Mouse (Mus musculus) MEL (cell line): ENCODE results near the gene Gm11627. TPM values are rescaled to one million over a fixed set of nuclear protein-coding genes. Genes with fewer than 3 reads are reported as not detected.

ENCODE experiments used
- DNase-seq: peaks from one replicate; pipeline ENCODE4 v3.0.0; 2011; ENCODE audit warnings: low read depth, low spot score
- H3K27ac ChIP-seq: 2 replicates; pipeline ENCODE4 v1.5.1; 2012; ENCODE audit warnings: low read depth, mild to moderate bottlenecking, control low read depth, low read length, moderate library complexity; ENCODE audit not compliant: control insufficient read depth
- H3K27me3 ChIP-seq, 2 experiments: fragments of 150-350 bp in 1 of 2; sonication (generic) in 1 of 2; 2 replicates each; pipeline ENCODE4 v1.6.1; 2012; ENCODE audit warnings: low read length in 2 of 2, mild to moderate bottlenecking in 2 of 2, improper control_type of control experiment in 1 of 2, moderate library complexity in 1 of 2; ENCODE audit not compliant: insufficient read depth in 2 of 2, control insufficient read depth in 1 of 2
- H3K36me3 ChIP-seq, 2 experiments: 2 replicates each; pipeline ENCODE4 v1.6.1; 2012 to 2014; ENCODE audit warnings: low read length in 2 of 2, improper control_type of control experiment in 1 of 2, inconsistent platforms in 1 of 2, mild to moderate bottlenecking in 1 of 2; ENCODE audit not compliant: insufficient read depth in 2 of 2, control insufficient read depth in 1 of 2
- H3K4me1 ChIP-seq, 2 experiments: fragments of 150-350 bp in 1 of 2; sonication (generic) in 1 of 2; 2 replicates each; pipeline ENCODE4 v1.6.1; 2012; ENCODE audit warnings: low read length in 2 of 2, improper control_type of control experiment in 1 of 2, mild to moderate bottlenecking in 1 of 2; ENCODE audit not compliant: insufficient read depth in 2 of 2, control insufficient read depth in 1 of 2
- H3K4me3 ChIP-seq, 2 experiments: fragments of 150-350 bp in 1 of 2; sonication (generic) in 1 of 2; 2 replicates each; pipeline ENCODE4 v1.5.1; 2012; ENCODE audit warnings: low read depth in 2 of 2, low read length in 2 of 2, mild to moderate bottlenecking in 2 of 2, moderate library complexity in 2 of 2, control low read depth in 1 of 2, improper control_type of control experiment in 1 of 2; ENCODE audit not compliant: control insufficient read depth in 1 of 2, insufficient read depth in 1 of 2
- H3K79me2 ChIP-seq: 2 replicates; pipeline ENCODE4 v1.6.1; 2012; ENCODE audit warnings: mild to moderate bottlenecking, low read length, moderate library complexity; ENCODE audit not compliant: control insufficient read depth, poor library complexity, insufficient read depth
- H3K9ac ChIP-seq: 2 replicates; pipeline ENCODE4 v1.6.1; 2012; ENCODE audit warnings: low read depth, mild to moderate bottlenecking, control low read depth, low read length, moderate library complexity; ENCODE audit not compliant: control insufficient read depth, poor library complexity, severe bottlenecking
- H3K9me3 ChIP-seq: fragments of 150-350 bp; sonication (generic); replicated peaks from 2 replicates; pipeline ENCODE4 v1.6.1; 2012; ENCODE audit warnings: mild to moderate bottlenecking, low read length, improper control_type of control experiment, moderate library complexity; ENCODE audit not compliant: insufficient read depth
- BHLHE40 ChIP-seq: IDR thresholded peaks from 2 replicates; pipeline ENCODE4 v1.6.1; 2012; ENCODE audit warnings: low read depth, mild to moderate bottlenecking, inconsistent platforms, low read length, improper control_type of control experiment, borderline replicate concordance
- CHD2 ChIP-seq: IDR thresholded peaks from 2 replicates; pipeline ENCODE4 v1.6.1; 2011; ENCODE audit warnings: low read length, improper control_type of control experiment
- E2F4 ChIP-seq: IDR thresholded peaks from 2 replicates; pipeline ENCODE4 v1.6.1; 2011; ENCODE audit warnings: low read depth, low read length, improper control_type of control experiment, borderline replicate concordance
- ELF1 ChIP-seq: IDR thresholded peaks from 2 replicates; pipeline ENCODE4 v1.6.1; 2014; ENCODE audit warnings: low read depth, mild to moderate bottlenecking, inconsistent platforms, low read length, improper control_type of control experiment, moderate library complexity
- EP300 ChIP-seq, 2 experiments: IDR thresholded peaks; 2 replicates each; pipeline ENCODE4 v1.6.1; 2011; ENCODE audit warnings: improper control_type of control experiment in 2 of 2, low read length in 2 of 2, low read depth in 1 of 2, mild to moderate bottlenecking in 1 of 2
- ETS1 ChIP-seq: IDR thresholded peaks from 2 replicates; pipeline ENCODE4 v1.6.1; 2012; ENCODE audit warnings: low read depth, mild to moderate bottlenecking, inconsistent platforms, low read length, improper control_type of control experiment, moderate library complexity
- GABPA ChIP-seq: IDR thresholded peaks from 2 replicates; pipeline ENCODE4 v1.6.1; 2012; ENCODE audit warnings: low read depth, mild to moderate bottlenecking, inconsistent platforms, low read length, improper control_type of control experiment, moderate library complexity
- JUND ChIP-seq: IDR thresholded peaks from 2 replicates; pipeline ENCODE4 v1.6.1; 2011; ENCODE audit warnings: low read depth, mild to moderate bottlenecking, improper control_type of control experiment, low read length
- KAT2A ChIP-seq: conservative IDR thresholded peaks from 2 replicates; pipeline ENCODE4 v1.6.1; 2012; ENCODE audit warnings: low read depth, low read length, improper control_type of control experiment, inconsistent platforms
- MAFK ChIP-seq: IDR thresholded peaks from 2 replicates; pipeline ENCODE4 v1.6.1; 2011; ENCODE audit warnings: low read depth, mild to moderate bottlenecking, low read length, improper control_type of control experiment, borderline replicate concordance
- MEF2A ChIP-seq: IDR thresholded peaks from 2 replicates; pipeline ENCODE4 v1.6.1; 2014; ENCODE audit warnings: low read depth, mild to moderate bottlenecking, inconsistent platforms, low read length, improper control_type of control experiment; ENCODE audit not compliant: poor library complexity, insufficient replicate concordance, severe bottlenecking; ENCODE audit errors: extremely low read depth
- MYB ChIP-seq: IDR thresholded peaks from 2 replicates; pipeline ENCODE4 v1.6.1; 2011; ENCODE audit warnings: mild to moderate bottlenecking, low read depth, low read length, improper control_type of control experiment
- MYC ChIP-seq: IDR thresholded peaks from 2 replicates; pipeline ENCODE4 v1.6.1; 2011; ENCODE audit warnings: low read depth, mild to moderate bottlenecking, low read length, improper control_type of control experiment, moderate library complexity
- POLR2A ChIP-seq, 2 experiments: IDR thresholded peaks; 2 replicates each; pipeline ENCODE4 v1.6.1; 2011 to 2012; ENCODE audit warnings: low read length in 2 of 2, mild to moderate bottlenecking in 2 of 2, control low read depth in 1 of 2, improper control_type of control experiment in 1 of 2, low read depth in 1 of 2, moderate library complexity in 1 of 2; ENCODE audit not compliant: control insufficient read depth in 1 of 2, insufficient read depth in 1 of 2, poor library complexity in 1 of 2
- RAD21 ChIP-seq: IDR thresholded peaks from 2 replicates; pipeline ENCODE4 v1.6.1; 2011; ENCODE audit warnings: mild to moderate bottlenecking, low read depth, low read length, improper control_type of control experiment
- TAL1 ChIP-seq: IDR thresholded peaks from 2 replicates; pipeline ENCODE4 v1.6.1; 2012; ENCODE audit warnings: mild to moderate bottlenecking, inconsistent platforms, low read length, moderate library complexity, mixed read lengths
- TBP ChIP-seq: IDR thresholded peaks from 2 replicates; pipeline ENCODE4 v1.8.0; 2011; ENCODE audit warnings: low read depth, low read length, improper control_type of control experiment
- TCF12 ChIP-seq: IDR thresholded peaks from 2 replicates; pipeline ENCODE4 v1.6.1; 2014; ENCODE audit warnings: low read depth, mild to moderate bottlenecking, inconsistent platforms, low read length, improper control_type of control experiment, moderate library complexity
- USF1 ChIP-seq: IDR thresholded peaks from 2 replicates; pipeline ENCODE4 v1.6.1; 2014; ENCODE audit warnings: low read depth, mild to moderate bottlenecking, inconsistent platforms, low read length, improper control_type of control experiment, moderate library complexity
- ZKSCAN1 ChIP-seq: IDR thresholded peaks from 2 replicates; pipeline ENCODE4 v1.6.1; 2012; ENCODE audit warnings: low read depth, mild to moderate bottlenecking, inconsistent platforms, low read length, improper control_type of control experiment, moderate library complexity
- ZMIZ1 ChIP-seq: IDR thresholded peaks from 2 replicates; pipeline ENCODE4 v1.6.1; 2012; ENCODE audit warnings: low read depth, mild to moderate bottlenecking, inconsistent platforms, low read length, improper control_type of control experiment, moderate library complexity
- polyA plus RNA-seq, 2 experiments: library from polyadenylated mRNA; stranded (reverse) in 1 of 2; unstranded in 1 of 2; fragments of >175 nt in 1 of 2; fragments of >200 nt in 1 of 2; gene quantifications; 2 replicates each; pipeline versions ENCODE4 v1.2.1 to v1.2.4; 2012; ENCODE audit warnings: low replicate concordance in 2 of 2, low read depth in 1 of 2; ENCODE audit not compliant: insufficient read length in 2 of 2, insufficient read depth in 1 of 2, missing spikeins in 1 of 2
- total RNA-seq: library from RNA; depleted of rRNA; stranded (reverse); fragments of 300-350 nt; gene quantifications from 2 replicates; pipeline ENCODE4 v1.2.3, GENCODE M21; 2012

Gene Gm11627
- total and polyA plus RNA-seq, 3 experiments: 0.13 to 0.35 TPM; not detected in 1

GRCm38 (mm10) chr11:102605553-102606416 lies 26.5 kb upstream of the Gm11627 start:
- Histone ChIP-seq H3K4me3 (no peak overlapping the region), H3K27me3 (peaks cover 0 to 9% of the 10 kb centered on the region in 2 experiments; a peak in 3 of 4 replicates), H3K27ac (no peak overlapping the region)

GRCm38 (mm10) chr11:102604777-102605552 lies 25.7 kb upstream of the Gm11627 start:
- no peak for DNase-seq
- no peak overlapping the region for H3K9ac ChIP-seq
- TF ChIP-seq TAL1 (no peak), TBP (no peak), JUND (no peak), MEF2A (no peak), MAFK (no peak), KAT2A (no peak), USF1 (no peak), POLR2A (IDR thresholded peaks at IDR 0.05; ENCODE audit: control insufficient read depth in 1 of 2, insufficient read depth in 1 of 2, low read depth in 1 of 2, low read length in 2 of 2, poor library complexity in 1 of 2) (no peak), ZKSCAN1 (no peak)
- TF ChIP-seq, all 39 proteins: peak for 0
- H3K4me1 ChIP-seq: no peaks in the 10 kb centered on the region
- no peak overlapping the region for H3K4me3 ChIP-seq
- H3K36me3 ChIP-seq: no peaks in the 10 kb centered on the region
- no peaks in the 10 kb centered on the region for H3K9me3 ChIP-seq
- H3K79me2 ChIP-seq: no peaks in the 10 kb centered on the region
- no peak overlapping the region for H3K27ac ChIP-seq
- H3K27me3 ChIP-seq: peaks cover 0 to 5% of the 10 kb centered on the region in 2 experiments; a peak in 3 of 4 replicates

More at GRCm38 (mm10) chr11:102605553-102606416, 26.5 kb upstream of the Gm11627 start:
- Histone ChIP-seq H3K9ac (no peak overlapping the region), H3K79me2 (no peaks in the 10 kb centered on the region), H3K36me3 (no peaks in the 10 kb centered on the region), H3K4me1 (no peaks in the 10 kb centered on the region), H3K9me3 (no peaks in the 10 kb centered on the region)
- TF ChIP-seq CHD2: no peak
- DNase-seq: no peak

GRCm38 (mm10) chr11:102604010-102604584 lies 24.8 kb upstream of the Gm11627 start, which contains the start of gene Fzd2:
Fzd2 (plus strand) TSS chr11:102604396.
- Histone ChIP-seq H3K9me3 (no peaks in the 10 kb centered on the region), H3K9ac (no peak within 1 kb of the TSS), H3K79me2 (no peaks in the 10 kb centered on the region), H3K27ac (no peak within 1 kb of the TSS), H3K27me3 (peaks cover 0 to 3% of the 10 kb centered on the region in 2 experiments; a peak in 3 of 4 replicates), H3K36me3 (no peaks in the 10 kb centered on the region), H3K4me1 (no peaks in the 10 kb centered on the region), H3K4me3 (no peak within 1 kb of the TSS)
- DNase-seq: no peak
- no peak for TF ChIP-seq MYC
- no peak for TF ChIP-seq MYB
- no peak for TF ChIP-seq POLR2A (IDR thresholded peaks at IDR 0.05; ENCODE audit: control insufficient read depth in 1 of 2, insufficient read depth in 1 of 2, low read depth in 1 of 2, low read length in 2 of 2, poor library complexity in 1 of 2)
- no peak for TF ChIP-seq GABPA
- TF ChIP-seq TCF12: no peak
- TF ChIP-seq TBP: no peak
- no peak for TF ChIP-seq ZKSCAN1
- no peak for TF ChIP-seq KAT2A
- no peak for TF ChIP-seq ETS1
- TF ChIP-seq BHLHE40: no peak
- TF ChIP-seq ELF1: no peak
- TF ChIP-seq EP300 (IDR thresholded peaks at IDR 0.05; ENCODE audit: low read depth in 1 of 2, low read length in 2 of 2): no peak
- no peak for TF ChIP-seq ZMIZ1
- no peak for TF ChIP-seq E2F4
- no peak for TF ChIP-seq RAD21
